Mouse (Mus musculus) adrenal gland, postnatal 25 days (tissue): ENCODE data around the gene Gsx1. TPM values are rescaled to one million over a fixed set of nuclear protein-coding genes. Genes with fewer than 3 reads are reported as not detected.

Experiments used
- DNase-seq: peaks from one replicate; pipeline ENCODE4 v3.0.0; 2021; ENCODE audit warnings: mixed read lengths
- long read RNA-seq: library from polyadenylated mRNA; stranded (forward); transcript quantifications from one replicate; pipeline ENCODE4 v2.0.0, GENCODE M21; 2021
- total RNA-seq: library from RNA; stranded (reverse); gene quantifications from 2 replicates; pipeline ENCODE4 v1.2.3, GENCODE M21; 2021

The Gsx1 gene
- not detected in 2 replicates for total RNA-seq
- long read RNA-seq: 0 reads

GRCm38 (mm10) chr5:147188571-147188975, at the start of gene Gsx1:
Gene Gsx1, plus strand, starts transcription at chr5:147188696.
- DNase-seq: peak; percentile 79

DNA sequence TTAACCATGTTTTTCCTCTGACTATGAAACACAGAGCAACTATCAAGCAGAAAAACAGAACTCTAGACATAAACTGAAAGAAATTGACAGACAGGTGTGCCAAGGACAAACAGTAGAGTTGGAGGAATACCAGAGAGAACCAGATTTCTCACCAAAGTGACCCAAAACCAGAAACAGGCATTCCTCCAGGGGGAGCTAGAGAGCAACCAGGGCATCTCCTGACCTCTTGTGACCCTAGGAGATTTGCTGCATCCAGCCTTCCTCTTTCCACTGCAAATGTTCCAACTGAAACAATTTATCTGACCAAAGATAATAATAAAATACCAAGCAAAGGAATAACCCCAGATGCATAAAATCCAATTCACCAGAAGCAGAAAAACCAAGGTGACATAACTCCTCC, 41.2 kb upstream of the Gsx1 start:
- no peak for DNase-seq

GRCm38 (mm10) chr5:147154806-147155371, 33.6 kb upstream of the Gsx1 start:
- no peak for DNase-seq

GRCm38 (mm10) chr5:147155449-147156133, 32.9 kb upstream of the Gsx1 start:
- DNase-seq: no peak

GRCm38 (mm10) chr5:147156376-147156775, 32.1 kb upstream of the Gsx1 start:
- DNase-seq: no peak

DNA sequence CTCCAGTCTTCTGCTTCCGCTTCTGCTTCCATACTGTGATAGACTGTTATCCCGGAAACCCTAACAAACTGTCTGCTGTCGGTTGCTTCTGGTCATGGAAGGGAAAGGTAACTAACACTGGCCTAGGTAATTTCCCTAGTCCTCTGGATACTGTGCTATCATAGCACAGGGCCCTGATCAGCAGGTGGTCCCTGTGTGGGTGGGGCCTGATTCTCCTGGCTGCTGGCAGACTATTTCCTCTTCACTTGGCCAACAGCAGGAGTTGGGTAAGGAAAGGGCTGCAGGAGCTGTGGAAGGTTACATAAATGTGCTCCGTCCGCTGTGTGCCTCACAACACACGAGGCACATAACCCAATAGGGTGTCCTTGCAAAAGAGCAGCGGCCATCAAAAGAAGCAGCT, 31.1 kb upstream of the Gsx1 start:
- no peak for DNase-seq

GRCm38 (mm10) chr5:147159320-147159719, 29.2 kb upstream of the Gsx1 start:
- no peak for DNase-seq

DNA sequence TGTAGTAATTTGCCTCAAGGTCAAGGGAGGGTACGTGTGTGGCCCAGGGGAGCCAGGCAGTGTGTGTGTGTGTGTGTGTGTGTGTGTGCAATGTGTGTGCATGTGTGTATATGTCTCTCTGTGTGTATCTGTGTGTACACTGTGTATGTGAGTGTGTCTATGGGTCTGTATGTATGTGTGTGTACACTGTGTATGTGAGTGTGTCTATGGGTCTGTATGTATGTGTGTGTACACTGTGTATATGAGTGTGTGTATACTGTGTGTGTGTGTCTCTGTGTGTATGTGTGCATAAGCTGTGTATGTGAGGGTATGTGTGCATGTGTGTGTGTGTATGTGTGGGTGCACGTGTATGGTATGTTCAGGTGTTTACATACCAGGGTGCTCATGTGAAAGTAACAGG, 28.7 kb upstream of the Gsx1 start:
- no peak for DNase-seq

GRCm38 (mm10) chr5:147165060-147165459, 23.4 kb upstream of the Gsx1 start:
- DNase-seq: no peak

- no peak for DNase-seq
Measured at GRCm38 (mm10) chr5:147170088-147170487, 18.4 kb upstream of the Gsx1 start.

GRCm38 (mm10) chr5:147174046-147174445, 14.4 kb upstream of the Gsx1 start:
- DNase-seq: no peak

- DNase-seq: no peak
Measured at GRCm38 (mm10) chr5:147185174-147185915, 3.2 kb upstream of the Gsx1 start.

DNA sequence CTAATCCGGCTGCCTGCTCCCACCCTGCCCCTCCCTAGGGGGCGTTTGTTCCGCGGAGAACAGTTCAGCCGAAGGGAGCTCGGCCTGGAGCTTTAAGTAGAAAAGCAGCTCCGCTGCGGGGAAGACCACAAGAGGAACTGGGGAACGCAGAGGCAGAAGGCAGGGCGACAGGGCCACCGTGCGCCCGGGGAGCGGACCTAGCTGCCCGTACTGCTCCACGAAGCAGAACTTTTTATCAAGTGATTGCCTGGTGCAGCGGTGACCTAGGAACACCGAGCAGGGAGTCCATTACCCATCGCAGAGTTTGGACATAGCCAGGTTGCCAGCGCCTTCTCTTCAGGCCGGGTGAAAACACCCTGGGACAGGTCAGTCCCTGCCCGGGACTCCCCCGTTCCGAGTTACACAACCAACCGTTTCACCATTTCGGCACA, 2.5 kb upstream of the Gsx1 start:
- DNase-seq: peak; percentile 37

DNA sequence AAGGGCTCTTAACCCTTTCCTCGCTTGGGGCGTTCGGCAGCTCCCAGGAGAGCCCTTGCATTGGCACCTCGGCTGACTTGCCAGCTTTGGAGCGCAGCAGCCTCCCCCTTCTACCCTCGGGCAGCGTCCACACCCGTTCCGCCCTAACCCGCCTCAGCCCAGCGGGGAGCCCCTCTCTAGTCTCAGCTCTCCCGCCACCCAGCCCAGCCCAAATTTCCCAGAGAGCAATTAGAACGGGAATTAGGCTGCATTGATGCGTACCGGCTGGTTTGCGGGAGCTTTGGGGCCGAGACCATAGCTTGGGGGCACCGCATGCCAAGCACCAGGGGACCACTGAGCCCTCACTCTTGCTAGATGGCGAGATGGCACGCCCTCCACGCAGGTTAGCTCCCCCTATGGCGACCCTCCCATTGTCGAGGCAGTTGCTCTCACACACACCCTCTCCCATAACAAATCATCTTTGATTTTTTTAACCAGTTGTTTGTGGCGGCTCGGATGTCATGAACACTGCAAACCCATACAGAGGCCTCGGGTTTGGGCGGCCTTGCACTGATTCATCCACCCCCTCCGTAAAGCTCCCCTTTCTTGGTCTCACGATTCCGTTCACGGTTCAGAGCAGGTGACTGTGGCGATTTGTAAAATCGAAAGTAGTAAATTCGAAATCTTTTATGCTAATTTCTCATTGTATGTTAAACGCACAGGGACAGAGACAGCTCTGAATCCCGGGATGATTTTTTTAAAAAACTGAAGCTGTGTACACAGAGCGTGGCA, 1.5 kb upstream of the Gsx1 start:
- no peak for DNase-seq

GRCm38 (mm10) chr5:147187552-147188170, 835 bp upstream of the Gsx1 start:
- no peak for DNase-seq

DNA sequence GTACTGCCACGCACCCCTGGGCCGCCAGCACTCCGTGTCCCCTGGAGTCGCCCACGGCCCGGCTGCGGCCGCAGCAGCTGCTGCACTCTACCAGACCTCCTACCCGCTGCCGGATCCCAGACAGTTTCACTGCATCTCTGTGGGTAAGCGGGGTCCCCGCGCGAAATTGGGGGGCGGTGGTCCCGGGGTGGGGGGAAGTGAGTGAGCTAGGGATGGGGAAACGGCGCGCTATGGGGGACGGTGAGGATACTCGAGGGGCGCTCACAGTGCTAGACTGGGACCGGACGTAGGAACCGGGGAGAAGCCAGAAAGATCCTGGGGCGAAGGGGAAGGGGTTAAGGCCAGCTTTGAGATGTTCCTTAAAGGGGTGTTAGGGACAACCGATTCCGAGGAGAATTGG, 660 bp downstream of the Gsx1 start:
- DNase-seq: no peak

DNA sequence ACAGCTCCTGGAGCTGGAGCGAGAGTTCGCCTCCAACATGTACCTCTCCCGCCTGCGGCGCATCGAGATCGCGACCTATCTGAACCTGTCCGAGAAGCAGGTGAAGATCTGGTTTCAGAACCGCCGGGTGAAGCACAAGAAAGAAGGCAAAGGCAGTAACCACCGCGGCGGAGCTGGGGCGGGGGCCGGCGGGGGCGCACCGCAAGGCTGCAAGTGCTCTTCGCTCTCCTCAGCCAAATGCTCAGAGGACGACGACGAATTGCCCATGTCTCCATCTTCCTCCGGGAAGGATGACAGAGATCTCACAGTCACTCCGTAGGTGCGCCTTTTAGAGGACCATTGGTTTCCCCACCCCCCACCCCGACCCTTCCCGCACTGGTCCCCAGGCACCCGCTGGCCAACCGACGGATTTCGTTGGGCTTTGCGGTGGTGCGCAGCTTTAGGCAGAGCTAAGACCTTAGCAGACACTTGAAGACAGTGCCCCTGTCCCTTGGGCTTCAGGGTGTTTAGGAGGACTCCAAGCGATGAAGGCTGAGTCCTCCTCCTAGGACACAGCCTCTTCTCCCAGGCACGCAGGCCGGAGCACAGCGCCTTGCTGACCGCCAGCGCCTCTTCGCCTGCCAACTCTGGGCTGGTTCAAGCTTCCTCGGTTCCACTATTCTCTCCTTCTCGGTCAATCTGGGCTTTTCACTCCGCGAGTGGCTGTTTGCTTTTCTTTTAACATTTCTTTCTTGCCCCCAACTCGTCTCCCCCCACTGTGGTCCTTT, 1.5 kb downstream of the Gsx1 start:
- DNase-seq: no peak

DNA sequence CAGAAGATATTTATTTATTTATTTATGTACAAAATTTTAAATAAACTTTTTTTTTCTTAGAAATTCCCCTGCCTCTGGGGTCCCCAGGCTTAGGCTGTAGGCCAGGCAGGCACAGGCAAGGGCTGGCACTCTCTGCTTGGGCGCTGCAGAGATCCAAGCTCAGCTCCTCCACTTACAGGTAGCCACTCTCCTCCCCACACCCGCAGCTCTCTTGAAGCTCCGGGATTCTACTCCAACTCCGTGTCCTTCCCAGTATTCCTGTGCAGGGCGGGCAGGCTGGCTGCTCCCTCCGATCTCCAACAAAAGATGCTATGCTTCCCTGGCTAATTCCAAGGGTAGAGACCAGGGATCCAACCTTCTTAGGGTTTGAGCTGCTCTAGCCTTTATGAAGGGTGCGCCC, 2.4 kb downstream of the Gsx1 start:
- no peak for DNase-seq

GRCm38 (mm10) chr5:147191801-147192575, 3.5 kb downstream of the Gsx1 start:
- no peak for DNase-seq

DNA sequence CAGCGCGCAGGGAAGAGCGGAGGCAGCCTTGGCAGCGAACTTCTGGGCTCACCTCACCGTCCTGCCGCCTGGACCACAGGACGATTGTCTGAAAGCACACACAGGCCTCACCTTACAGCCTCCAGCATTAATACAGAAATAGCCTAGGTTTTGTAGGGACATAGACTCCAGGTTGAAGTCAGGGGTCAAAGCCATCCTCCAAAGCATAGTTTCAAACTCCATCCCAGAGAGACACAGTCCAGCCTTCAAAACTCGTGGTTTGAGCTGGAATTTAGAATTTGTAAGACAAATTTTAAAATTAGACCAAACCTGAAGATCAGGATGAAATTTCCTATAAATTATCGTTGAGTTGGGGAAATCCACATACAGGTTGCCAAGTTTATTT, 4.1 kb downstream of the Gsx1 start:
- no peak for DNase-seq

DNA sequence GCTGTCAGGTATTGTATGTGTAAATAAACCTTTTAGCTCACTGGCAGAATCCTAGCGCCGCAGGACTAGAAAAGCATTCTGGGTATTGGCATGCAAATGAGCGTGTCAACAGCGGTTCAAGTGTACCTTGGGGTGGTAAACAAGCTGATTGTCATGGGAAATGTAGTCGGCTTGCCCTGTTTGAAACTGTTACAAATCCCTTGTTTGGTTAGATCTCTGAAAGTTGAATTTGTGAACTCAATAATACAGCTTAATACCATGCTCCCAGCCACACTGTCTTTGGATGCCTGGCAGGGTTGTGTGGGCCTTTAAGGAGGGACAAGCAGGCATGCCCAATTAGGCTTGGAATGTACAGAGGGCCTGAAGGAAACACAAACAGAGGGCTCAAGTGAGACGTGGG, 16.4 kb downstream of the Gsx1 start:
- DNase-seq: no peak
